Mouse (Mus musculus) right cerebral cortex, postnatal 36 days (tissue): ENCODE measurements around the gene Lgals2.

Source experiments
- DNase-seq, 2 experiments: peaks; one replicate each; pipeline ENCODE4 v3.0.0; 2022; ENCODE audit warnings: low spot score in 2 of 2, mixed read lengths in 1 of 2

Lgals2 gene

GRCm38 (mm10) chr15:78843581-78844469 lies 11.5 kb downstream of the Lgals2 start:
- DNase-seq, result no peak

GRCm38 (mm10) chr15:78842371-78843163 lies 12.8 kb downstream of the Lgals2 start, which contains the start of gene Cdc42ep1:
Gene Cdc42ep1 (plus strand): TSS chr15:78842624.
- no peak for DNase-seq

DNA sequence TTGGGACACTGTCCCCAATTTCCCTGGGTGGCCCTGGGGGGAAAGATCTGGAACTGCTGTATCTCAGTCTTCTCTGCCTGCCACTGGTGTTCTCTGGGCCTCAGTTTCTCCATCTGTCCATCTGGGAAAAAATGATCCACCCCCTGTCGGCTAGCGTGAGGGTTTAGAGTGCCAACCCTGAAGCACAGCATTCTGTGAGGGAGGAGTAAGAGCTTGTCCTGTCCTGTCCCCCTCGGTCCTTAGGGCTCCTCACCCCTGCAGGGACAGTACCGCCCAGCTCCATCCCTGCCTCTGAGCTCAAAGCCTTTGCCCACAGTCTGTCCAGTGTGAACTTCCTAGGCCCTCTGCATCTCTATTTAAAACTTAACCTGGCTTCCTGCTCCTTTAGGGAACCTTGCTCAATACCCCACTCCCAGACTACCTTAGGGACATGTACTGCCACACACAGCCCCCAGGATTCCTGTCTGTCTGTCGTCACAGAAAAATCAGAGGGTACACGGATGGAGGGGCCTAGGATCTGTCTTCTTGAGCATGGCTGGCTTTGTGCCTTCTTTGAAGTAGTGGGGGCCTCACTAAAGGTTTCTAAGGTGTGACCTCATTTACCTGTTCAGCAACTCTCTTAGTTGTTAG lies 14.1 kb downstream of the Lgals2 start:
- no peak for DNase-seq

- DNase-seq, result no peak
These were observed 14.6 kb downstream of the Lgals2 start for GRCm38 (mm10) chr15:78840751-78841150.

DNA sequence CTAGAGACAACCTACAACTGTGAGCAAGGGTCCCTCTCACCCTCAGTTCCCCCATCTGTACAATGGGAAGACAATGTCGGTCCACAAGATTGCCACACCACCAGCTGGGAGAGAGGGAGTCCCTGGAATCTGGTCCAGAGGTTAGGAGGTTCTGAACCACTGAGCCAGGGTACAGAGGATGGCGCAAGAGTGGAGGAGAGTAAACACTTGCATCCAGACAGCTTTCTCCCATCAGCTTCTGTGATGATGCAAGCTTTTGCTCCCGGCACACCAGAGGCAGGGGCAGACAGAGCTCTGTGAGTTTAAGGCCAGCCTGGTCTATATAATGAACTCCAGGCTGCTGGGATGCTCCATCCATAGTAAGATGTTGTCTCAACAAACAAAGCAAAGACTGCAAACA lies 15.1 kb downstream of the Lgals2 start:
- no peak for DNase-seq

DNA sequence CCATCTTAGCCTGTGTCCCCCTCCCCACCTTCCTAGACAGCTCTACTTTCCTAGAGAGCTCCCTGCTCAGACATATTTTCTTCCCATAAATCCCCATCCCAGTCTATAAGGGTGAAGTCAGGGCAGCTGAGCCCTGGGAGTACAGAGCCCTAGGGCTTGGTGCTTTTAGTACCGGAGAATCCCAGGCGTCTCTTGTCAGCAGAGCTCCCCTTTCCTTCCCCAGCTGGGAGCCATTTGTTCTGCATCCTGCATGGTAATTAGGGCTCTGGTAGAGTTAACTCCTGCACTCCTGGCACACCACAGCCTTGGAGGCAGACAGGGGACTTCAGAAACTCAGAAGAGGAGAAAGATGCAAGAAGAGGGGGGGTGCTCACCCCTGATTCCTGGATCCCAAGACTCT lies 15.6 kb downstream of the Lgals2 start:
- no peak for DNase-seq

DNA sequence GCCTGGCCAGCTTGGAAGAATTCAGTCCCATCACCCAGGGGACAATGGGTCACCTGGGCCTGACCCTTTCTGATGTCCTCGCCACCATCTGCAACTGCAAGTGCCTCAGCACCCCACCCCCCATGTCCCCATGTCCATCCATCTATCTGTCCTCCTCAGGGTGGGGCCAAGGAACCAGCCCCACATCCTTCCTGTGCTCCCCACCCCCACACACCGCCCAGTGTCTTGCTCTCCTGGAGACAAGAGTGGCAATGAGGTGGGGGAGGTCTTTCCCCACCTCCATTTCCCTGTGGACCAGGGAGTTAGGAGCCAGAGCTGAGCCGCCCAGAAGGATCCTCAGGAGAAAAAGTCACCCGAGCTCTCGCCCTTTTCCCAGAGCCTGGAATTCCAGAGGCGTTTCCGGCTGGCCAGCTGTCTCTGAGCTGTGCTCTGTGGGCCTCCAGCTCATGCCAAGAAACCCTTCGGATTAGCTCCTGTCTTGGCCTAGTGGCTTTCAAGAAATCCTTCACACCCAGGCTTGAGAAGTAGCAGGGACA lies 19.2 kb downstream of the Lgals2 start:
- DNase-seq, result no peak

- no peak for DNase-seq
These were observed 19.9 kb downstream of the Lgals2 start for GRCm38 (mm10) chr15:78835200-78836085.

- no peak for DNase-seq
These were observed 20.9 kb downstream of the Lgals2 start for GRCm38 (mm10) chr15:78834233-78835005.

GRCm38 (mm10) chr15:78833582-78833981 lies 21.7 kb downstream of the Lgals2 start:
- no peak for DNase-seq

- DNase-seq, result peak; percentile 63 to 71
These were observed 22.6 kb downstream of the Lgals2 start for GRCm38 (mm10) chr15:78832701-78833123.

DNA sequence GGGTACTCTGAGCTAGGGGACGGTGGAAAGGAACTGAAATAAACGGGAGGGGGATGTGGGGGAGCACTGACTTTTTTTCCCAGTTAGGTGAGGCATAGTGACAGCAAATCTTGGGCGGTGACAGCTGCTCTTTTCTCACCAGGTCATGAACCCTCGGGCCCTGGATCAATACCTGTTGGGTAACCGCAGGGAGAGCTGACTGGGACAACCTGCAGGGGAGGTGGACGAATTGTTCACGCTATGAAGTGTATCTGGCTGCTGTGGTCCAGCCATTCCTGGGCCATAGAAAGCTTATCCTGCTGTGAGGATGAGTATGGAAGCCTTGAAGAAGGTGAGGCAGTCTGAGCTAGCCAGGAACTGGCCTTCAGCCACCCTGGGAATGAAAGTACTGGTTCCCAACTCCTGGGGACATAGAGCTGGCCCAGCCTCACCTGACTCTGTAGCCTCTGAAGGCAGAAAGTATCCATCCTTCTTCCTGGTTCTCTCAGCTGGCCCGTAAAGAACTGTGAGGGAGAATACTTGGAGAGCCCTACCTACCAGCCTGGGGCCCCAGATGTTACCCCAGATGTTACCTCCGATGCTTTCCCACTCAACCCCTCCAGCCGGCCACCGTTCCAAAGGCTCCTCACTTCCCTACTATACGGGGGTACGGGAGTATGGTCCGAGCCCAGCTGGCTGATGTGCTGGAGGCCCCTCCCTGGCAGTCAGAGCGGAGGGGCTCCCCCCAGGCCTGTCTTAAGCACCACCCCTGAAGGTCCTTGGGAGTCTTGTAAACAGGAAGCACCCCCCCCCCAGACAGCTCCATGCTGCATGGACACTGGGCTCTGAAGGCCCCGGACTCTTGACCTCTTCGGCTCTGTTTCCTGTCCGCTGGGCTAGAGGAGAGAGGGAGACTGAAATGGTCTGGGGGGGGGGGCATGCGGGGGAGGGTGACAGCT lies 23.3 kb downstream of the Lgals2 start:
- DNase-seq, result no peak

DNA sequence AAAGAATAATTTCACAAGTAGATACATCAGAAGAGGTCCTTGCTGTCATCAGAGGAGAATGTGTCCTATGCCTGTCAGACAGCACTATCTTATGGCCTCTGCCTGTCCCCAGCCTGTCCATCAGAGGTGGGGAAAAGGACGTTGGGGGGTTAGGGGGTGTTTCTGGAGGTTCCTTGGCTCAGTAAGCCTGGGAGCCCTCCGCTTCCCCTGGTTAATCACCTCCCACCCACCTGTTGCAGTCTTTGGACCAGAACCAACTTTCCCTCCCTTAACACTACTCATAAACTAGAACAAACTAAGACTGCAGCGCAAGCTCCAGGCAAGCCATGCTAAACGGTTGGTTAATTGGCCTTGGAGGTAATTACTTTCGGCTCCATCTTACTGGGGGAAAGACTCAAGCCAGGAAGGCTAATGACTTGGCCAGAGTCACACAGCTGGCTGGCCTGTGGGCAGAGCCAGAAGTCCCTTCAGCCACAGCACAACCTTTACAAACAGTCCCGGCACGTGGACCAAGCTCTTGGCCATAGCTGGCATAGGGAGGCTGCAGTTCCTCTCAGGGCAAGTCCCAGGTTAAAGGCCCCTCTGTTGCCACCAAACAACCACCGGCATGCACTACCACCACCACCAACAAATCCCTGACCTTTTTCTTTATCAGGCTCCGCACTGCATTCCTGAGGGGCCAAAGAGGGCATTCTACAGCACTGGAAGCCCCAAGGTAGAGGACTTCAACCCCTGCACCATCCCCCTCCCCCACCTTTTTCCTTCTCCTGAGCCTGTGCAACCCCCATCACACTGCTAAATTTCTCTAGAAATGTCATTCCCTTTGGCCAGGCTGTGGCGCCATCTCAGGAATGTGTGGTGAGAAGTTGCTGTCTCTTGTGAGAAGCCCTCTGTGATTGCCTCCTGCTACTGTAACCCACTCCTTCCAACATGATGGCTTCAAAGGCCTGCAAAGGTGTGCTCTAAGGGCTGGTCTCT lies 24.3 kb downstream of the Lgals2 start:
- DNase-seq, result no peak

DNA sequence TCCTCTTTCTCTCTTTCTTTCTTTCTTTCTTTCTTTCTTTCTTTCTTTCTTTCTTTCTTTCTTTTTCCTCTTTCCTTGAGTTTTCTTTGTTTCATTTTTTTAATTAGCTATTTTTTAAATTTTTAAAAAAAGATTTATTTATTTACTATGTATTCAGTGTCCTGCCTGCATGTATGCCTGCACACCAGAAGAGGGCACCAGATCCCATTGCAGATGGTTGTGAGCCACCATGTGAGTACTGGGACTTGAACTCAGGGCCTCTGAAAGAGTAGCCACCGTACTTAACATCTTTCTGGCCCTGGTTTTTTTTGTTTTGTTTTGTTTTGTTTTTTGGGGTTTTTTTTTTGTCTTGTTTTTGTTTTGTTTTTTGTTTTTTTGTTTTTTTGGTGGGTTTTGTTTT lies 25.7 kb downstream of the Lgals2 start:
- DNase-seq, result no peak

DNA sequence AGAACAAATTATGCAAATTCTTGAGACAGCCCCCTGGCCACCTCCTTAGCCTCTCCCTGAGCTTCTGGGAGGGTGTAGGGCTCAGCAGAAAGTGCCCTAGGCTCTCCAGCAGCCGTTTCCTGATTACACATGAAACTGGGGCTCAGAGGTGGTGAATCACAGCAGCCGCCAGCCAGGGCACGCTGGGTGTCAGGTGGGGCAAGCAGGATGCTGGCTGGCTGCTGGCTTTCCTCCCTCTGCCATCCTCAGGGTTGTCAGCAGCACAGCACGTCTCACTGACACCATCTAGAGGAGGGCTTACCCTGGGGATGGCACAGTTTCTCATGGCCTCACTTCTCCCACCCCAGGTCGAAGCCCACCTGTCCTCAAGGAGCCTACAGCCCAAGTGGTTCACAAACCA lies 27.0 kb downstream of the Lgals2 start:
- no peak for DNase-seq

GRCm38 (mm10) chr15:78826213-78827204 lies 28.8 kb downstream of the Lgals2 start:
- DNase-seq, result peak; percentile 44 to 45

GRCm38 (mm10) chr15:78816074-78816391 lies 39.3 kb downstream of the Lgals2 start:
- no peak for DNase-seq
